Comparison of ENCODE assay signal across 22 mouse cellular contexts in the genomic region with DNA sequence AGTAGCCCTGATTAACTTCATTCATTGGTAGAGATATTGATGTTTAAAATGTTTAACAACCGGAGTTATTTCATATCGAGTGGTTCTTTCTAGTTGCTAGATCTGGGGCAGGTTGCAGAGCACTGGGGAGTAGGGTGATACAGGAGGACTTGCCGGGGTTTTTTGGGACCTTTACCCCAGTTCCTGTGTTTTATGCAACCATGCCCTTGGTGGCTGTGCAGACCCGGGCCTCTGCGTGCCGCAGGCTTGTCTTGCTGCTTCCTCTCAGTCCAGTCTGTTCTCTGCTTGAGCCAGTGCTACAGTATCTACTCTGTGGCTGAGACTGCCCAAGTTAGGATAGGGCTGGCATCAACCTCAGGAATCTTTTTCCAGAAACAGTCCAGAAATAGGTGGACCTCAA. TPM values are rescaled to one million over a fixed set of nuclear protein-coding genes. Genes with fewer than 3 reads are reported as not detected.
DNase-seq lines count a peak whose midpoint lies in the region; ATAC-seq and TF ChIP-seq lines count a peak whose summit lies in the region.
"Had no signal": no experiment of that assay in that cellular context is flagged by ENCODE, and none has a peak within 500 bp of the region (broad histone marks: within the 10 kb centered on the region; RNA-seq: fewer than 3 reads in every experiment).

No protein-coding gene starts in this region.

- H3K9ac ChIP-seq in heart, embryonic 12.5 days = no peak overlapping the region
- no peak overlapping the region for H3K9ac ChIP-seq in forebrain, embryonic 16.5 days (replicated peaks; ENCODE audit: low read depth, low read length)
- H3K9ac ChIP-seq: embryonic facial prominence, embryonic 12.5 days; kidney, embryonic 15.5 days; midbrain, embryonic 12.5 days; neural tube, embryonic 12.5 days had no signal

- TF ChIP-seq CTCF in cerebellum, adult 2 months (IDR thresholded peaks at IDR 0.05; ENCODE audit: borderline replicate concordance, insufficient read depth, low read depth, low read length) = no peak
- no peak for TF ChIP-seq CTCF in left cerebral cortex, adult 2 months (IDR thresholded peaks at IDR 0.05)

- H3K9me3 ChIP-seq in heart, embryonic 12.5 days (replicated peaks) = no peaks in the 10 kb centered on the region
- no peaks in the 10 kb centered on the region for H3K9me3 ChIP-seq in forebrain, embryonic 16.5 days (ENCODE audit: control insufficient read depth, low read length)
- H3K9me3 ChIP-seq: embryonic facial prominence, embryonic 12.5 days; G1E; hindbrain, embryonic 10.5 days; kidney, embryonic 15.5 days; midbrain, embryonic 12.5 days; neural tube, embryonic 12.5 days had no signal

- ATAC-seq in heart, embryonic 12.5 days (ENCODE audit: insufficient number of reproducible peaks, low FRiP score) = no peak
- ATAC-seq in forebrain, embryonic 16.5 days = no peak
- ATAC-seq: activated CD4-positive, CD25-positive, alpha-beta regulatory T cell, adult 4 months; hindbrain, postnatal 0 days had no signal

- no peak overlapping the region for H3K4me3 ChIP-seq in cerebellum, adult 2 months (replicated peaks; ENCODE audit: insufficient read depth, low read depth, low read length)
- H3K4me3 ChIP-seq in heart, embryonic 12.5 days = no peak overlapping the region
- H3K4me3 ChIP-seq in left cerebral cortex, adult 2 months = no peak overlapping the region
- no peak overlapping the region for H3K4me3 ChIP-seq in forebrain, embryonic 16.5 days (replicated peaks; ENCODE audit: low read length)
- H3K4me3 ChIP-seq: embryonic facial prominence, embryonic 12.5 days; erythroblast, embryonic 14.5 days; hindbrain, embryonic 10.5 days; kidney, embryonic 15.5 days; midbrain, embryonic 12.5 days; neural tube, embryonic 12.5 days had no signal

- TF ChIP-seq POLR2A in cerebellum, adult 2 months (IDR thresholded peaks at IDR 0.05; ENCODE audit: borderline replicate concordance, insufficient read depth, low read length) = no peak

- WGBS in cerebellum, adult 2 months = 74% methylated on average over 6 of the region's 6 CpGs
- 83% methylated on average over 6 of the region's 6 CpGs for WGBS in heart, embryonic 12.5 days
- WGBS in forebrain, embryonic 16.5 days = 97% methylated on average over 6 of the region's 6 CpGs

- H3K27me3 ChIP-seq in cerebellum, adult 2 months (ENCODE audit: control insufficient read depth, insufficient read depth, low read length) = no peaks in the 10 kb centered on the region
- H3K27me3 ChIP-seq in heart, embryonic 12.5 days (replicated peaks) = no peaks in the 10 kb centered on the region
- H3K27me3 ChIP-seq in forebrain, embryonic 16.5 days (replicated peaks; ENCODE audit: control insufficient read depth, insufficient read depth, low read length) = no peaks in the 10 kb centered on the region
- H3K27me3 ChIP-seq: embryonic facial prominence, embryonic 12.5 days; kidney, embryonic 15.5 days; midbrain, embryonic 12.5 days; neural tube, embryonic 12.5 days had no signal

- no peaks in the 10 kb centered on the region for H3K36me3 ChIP-seq in heart, embryonic 12.5 days
- no peaks in the 10 kb centered on the region for H3K36me3 ChIP-seq in forebrain, embryonic 16.5 days (ENCODE audit: control insufficient read depth, insufficient read depth)
- H3K36me3 ChIP-seq: embryonic facial prominence, embryonic 12.5 days; G1E; hindbrain, embryonic 10.5 days; kidney, embryonic 15.5 days; midbrain, embryonic 12.5 days; neural tube, embryonic 12.5 days had no signal

- no peak for DNase-seq in cerebellum, adult 2 months
- no peak for DNase-seq in cerebellum, postnatal 4 days (ENCODE audit: low spot score in 2 of 2)
- no peak for DNase-seq in heart, postnatal 14 days
- DNase-seq in left cerebral cortex, adult 2 months (ENCODE audit: extremely low spot score in 1 of 2, low spot score in 2 of 2) = no peak
- DNase-seq in left cerebral cortex, adult 8-10 months (ENCODE audit: low spot score in 2 of 2) = no peak
- no peak for DNase-seq in kidney, postnatal 10 days
- DNase-seq: adrenal gland, postnatal 10 days; gastrocnemius, postnatal 10 days; layer of hippocampus, postnatal 36 days; lung, postnatal 10 days had no signal

- intact Hi-C loops in heart, postnatal 14 days (cut with DNase I) = loop anchor here (5.0 kb wide), 1 partner anchor 38 kb away; the partner anchor contains the start of genes Bend6 and Dst
- intact Hi-C loops in left cerebral cortex, adult 2 months (cut with DNase I) = loop anchor here (5.0 kb wide), 1 partner anchor 38 kb away; the partner anchor contains the start of genes Bend6 and Dst

- H3K4me1 ChIP-seq in cerebellum, adult 2 months (ENCODE audit: control insufficient read depth, insufficient read depth, low read length) = peaks cover 43% of the 10 kb centered on the region
- H3K4me1 ChIP-seq in heart, embryonic 12.5 days (replicated peaks) = peaks cover 32% of the 10 kb centered on the region
- H3K4me1 ChIP-seq in forebrain, embryonic 16.5 days (replicated peaks; ENCODE audit: control insufficient read depth, insufficient read depth, low read length) = peaks cover 6% of the 10 kb centered on the region
- H3K4me1 ChIP-seq: embryonic facial prominence, embryonic 12.5 days; midbrain, embryonic 12.5 days; neural tube, embryonic 12.5 days had no signal

- H3K27ac ChIP-seq in cerebellum, adult 2 months (ENCODE audit: insufficient read depth, low read length) = peak overlapping the region; percentile 89
- H3K27ac ChIP-seq in heart, embryonic 12.5 days (ENCODE audit: poor library complexity, severe bottlenecking) = peak overlapping the region; percentile 78
- H3K27ac ChIP-seq in left cerebral cortex, adult 2 months = peak overlapping the region; percentile 83
- peak overlapping the region; percentile 75 for H3K27ac ChIP-seq in forebrain, embryonic 16.5 days (ENCODE audit: low read length)
- H3K27ac ChIP-seq: embryonic facial prominence, embryonic 12.5 days; hindbrain, embryonic 10.5 days; kidney, embryonic 15.5 days; midbrain, embryonic 12.5 days; neural tube, embryonic 12.5 days had no signal

- H3K4me2 ChIP-seq in heart, embryonic 12.5 days = peak overlapping the region; percentile 60; the same call in 1 of the 2 replicates
- H3K4me2 ChIP-seq in forebrain, embryonic 16.5 days (ENCODE audit: low read length) = no peak overlapping the region
- H3K4me2 ChIP-seq: embryonic facial prominence, embryonic 12.5 days; midbrain, embryonic 12.5 days; neural tube, embryonic 12.5 days had no signal

RNA-seq across cellular contexts. Expression of gene Dst, which starts 37.7 kb away (rescaled TPM):
- polyA plus RNA-seq in cerebellum, adult 2 months (2012; rRNA removed) = 143 and 148 TPM in 2 replicates
- polyA plus RNA-seq in heart, embryonic 12.5 days (2016; fragmentation: Nextera tagmentation; extraction: Ambion mirVana) = 28.4 TPM in 2 replicates
- 100 to 1,000 TPM; 317 TPM for total RNA-seq in heart, postnatal 14 days (2021)
- total RNA-seq in left cerebral cortex, adult 2 months (2021) = 100 to 1,000 TPM; 264 to 266 TPM
- 100 to 1,000 TPM; 223 to 258 (median 235) TPM for total RNA-seq in left cerebral cortex, adult 8-10 months (2022)
- polyA plus RNA-seq in forebrain, embryonic 16.5 days (2015; fragmentation: Nextera tagmentation; extraction: Ambion mirVana) = 35.5 and 41.2 TPM in 2 replicates
- polyA plus RNA-seq: G1E had no signal

RNA-seq across cellular contexts. Expression of gene Bend6, which starts 38.1 kb away (rescaled TPM):
- polyA plus RNA-seq in cerebellum, adult 2 months (2012; rRNA removed) = 276 and 283 TPM in 2 replicates
- 5.6 and 5.9 TPM in 2 replicates for polyA plus RNA-seq in heart, embryonic 12.5 days (2016; fragmentation: Nextera tagmentation; extraction: Ambion mirVana)
- 1 to 10 TPM; 2.2 to 2.7 TPM for total RNA-seq in heart, postnatal 14 days (2021)
- 100 to 1,000 TPM; 135 to 139 TPM for total RNA-seq in left cerebral cortex, adult 2 months (2021)
- total RNA-seq in left cerebral cortex, adult 8-10 months (2022) = 100 to 1,000 TPM; 128 to 153 (median 139) TPM
- 58.6 and 61.5 TPM in 2 replicates for polyA plus RNA-seq in forebrain, embryonic 16.5 days (2015; fragmentation: Nextera tagmentation; extraction: Ambion mirVana)
- total RNA-seq: G1E; megakaryocyte progenitor cell, adult 5-6 weeks had no signal
- polyA plus RNA-seq: erythroblast, embryonic 14.5 days; G1E had no signal

Comparison
In these comparisons a context has a peak if more than half of its experiments do, and no peak if none do; other contexts are left out.
1. RNA of gene Bend6, which starts 38.1 kb away (total RNA-seq): 128 to 153 TPM in left cerebral cortex, adult 8-10 months and 135 to 139 TPM in left cerebral cortex, adult 2 months; 2.2 to 2.7 TPM in heart, postnatal 14 days; every median in the first group is over 10 times any median in the second.
2. Peak in every context shown above with its lines, with median percentiles within 50 percentile points of each other: H3K27ac ChIP-seq.